Mouse (Mus musculus): ENCODE measurements around the gene Clcn6.

Gene Clcn6

DNA sequence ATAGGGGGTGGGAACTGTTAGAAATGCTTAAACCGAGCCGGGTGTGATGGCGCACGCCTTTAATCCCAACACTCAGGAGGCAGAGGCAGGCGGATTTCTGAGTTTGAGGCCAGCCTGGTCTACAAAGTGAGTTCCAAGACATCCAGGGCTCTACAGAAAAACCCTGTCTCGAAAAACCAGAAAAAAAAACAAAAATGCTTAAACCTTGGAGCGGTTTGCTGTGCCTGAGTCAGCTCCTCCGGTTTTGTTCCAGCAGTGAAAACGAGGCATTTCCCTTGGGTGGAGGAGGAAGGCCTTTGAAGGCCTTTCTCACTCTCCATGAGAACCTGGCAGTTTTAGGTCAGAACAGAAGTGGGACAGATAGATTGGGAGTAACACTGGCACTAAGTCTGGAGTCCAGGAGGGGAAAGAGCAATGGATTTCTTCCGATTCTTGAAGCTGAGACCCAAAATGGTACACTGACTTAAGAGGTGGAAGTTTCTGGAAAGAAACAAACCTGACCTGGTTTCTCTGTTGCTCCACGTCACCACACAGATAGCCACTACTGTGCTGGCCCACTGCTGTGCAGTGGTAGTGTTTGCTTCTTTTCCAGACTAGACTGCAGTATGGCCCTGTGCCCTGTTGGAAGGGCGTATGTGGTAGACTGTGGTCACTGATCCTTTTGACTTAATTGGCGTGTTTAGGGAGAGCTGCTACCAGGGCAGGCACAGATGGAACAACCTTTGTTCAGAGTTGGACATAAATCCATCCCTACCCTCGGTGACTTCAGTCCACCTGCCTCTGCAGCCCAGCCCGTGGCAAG, 1.6 kb upstream of the Clcn6 start:
- DNase-seq (ENCODE audit: low read depth): peak; percentile 67

DNA sequence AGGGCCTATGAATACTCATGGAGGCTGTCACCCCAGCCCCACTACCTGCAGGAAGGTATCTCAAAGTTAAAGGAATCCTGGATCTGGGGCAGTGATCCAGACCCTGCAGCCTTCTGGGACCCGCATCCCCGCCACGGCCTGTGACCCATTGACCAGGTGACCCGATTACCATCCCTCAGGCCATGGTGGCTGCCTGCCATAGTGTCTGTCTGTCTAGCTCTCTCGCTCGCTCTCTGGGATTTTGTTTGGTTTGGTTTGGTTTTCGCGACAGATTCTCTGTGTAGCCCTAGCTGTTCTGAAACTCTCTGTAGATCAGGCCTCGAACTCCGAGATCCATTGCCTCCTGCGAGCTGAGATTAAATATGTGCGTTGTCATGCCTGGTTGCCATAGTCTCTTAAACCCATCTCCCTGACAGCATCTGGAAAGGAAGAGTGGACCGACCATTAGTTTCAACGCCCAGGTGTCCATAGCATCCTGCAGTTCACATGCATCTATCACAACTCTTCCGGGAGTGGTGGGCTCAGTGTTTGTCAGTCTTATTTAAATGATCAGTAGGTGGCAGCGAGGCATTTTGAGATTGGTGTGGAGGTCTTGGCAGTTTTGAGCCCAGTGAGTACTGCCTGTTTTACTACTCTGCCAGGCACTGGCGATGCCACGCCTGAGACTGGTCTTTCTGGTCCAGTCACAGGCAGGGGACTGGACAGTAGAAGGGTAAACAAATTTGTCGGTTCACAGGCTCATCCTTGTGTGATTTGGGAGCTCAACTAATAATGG, 820 bp upstream of the Clcn6 start:
- peak; percentile 23 for DNase-seq (ENCODE audit: low read depth)

DNA sequence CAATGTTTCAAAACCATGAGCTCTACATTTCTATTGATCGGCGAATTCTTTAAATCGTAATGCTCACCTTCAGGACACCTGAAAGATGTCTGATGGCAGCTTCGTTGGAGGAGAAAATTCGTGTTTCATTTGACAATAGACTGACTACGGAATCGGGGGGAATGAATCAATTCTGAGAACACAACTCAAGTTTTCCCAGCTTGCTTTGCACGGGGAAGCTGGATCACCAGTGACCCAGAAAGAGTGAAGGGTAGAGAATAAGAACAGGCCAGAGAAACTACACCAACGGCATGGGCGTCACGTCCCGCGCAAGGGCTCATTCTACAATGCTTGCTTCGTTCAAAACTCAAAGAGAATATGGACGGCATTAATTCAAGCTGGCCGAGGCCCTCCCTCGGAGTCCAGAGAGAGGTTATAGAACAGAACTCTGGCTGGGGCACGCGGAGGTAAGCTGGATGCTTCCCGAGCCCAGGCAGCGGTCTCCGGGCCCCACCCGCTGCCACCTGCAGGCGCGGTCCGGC, 482 bp downstream of the Clcn6 start:
- no peak for DNase-seq (ENCODE audit: low read depth)

DNA sequence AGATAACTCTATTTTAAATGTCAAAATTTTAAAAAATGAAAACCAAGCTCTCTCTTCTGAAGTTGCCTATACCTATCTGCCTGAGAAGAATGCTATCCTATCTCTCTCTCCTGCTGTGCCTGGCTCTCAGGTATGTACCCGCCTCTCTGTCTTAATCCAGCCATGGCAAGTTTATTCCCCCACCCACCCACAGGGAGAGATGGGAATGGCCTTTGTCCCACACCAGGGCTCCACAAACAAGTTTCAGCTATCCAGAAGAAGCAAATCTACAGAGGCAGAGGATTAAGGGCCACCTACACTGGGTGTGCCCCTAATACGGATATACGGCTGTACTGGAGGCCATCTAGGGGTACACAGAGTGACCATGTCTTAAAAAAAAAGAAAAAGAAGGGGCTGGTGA, 3.2 kb downstream of the Clcn6 start:
- DNase-seq (ENCODE audit: low read depth): no peak

DNA sequence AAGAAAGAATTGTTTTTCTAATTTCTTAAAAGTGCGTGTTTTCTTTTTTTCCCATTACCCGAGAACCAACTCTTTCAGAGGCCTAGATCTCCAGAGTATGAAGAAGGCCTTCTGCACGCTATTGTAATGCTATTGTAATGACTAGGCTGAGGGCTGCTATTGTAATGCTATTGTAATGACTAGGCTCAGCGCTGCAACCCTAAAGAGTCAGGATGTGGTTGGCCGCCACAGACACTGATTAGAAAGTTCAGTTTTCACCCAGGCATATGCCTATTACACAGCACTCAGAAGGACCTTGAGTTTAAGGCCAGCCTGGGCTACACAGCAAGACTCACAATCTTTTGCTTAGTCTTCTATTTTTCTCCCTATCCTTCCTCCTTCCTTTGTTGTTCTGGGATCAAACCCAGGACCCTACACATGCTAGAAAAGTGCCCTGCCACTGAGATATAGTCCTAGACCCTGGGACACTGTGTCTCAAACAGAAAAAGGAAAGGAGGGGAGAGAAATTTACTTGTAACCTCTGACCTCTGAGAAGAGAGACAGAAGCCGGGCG, 4.7 kb downstream of the Clcn6 start:
- DNase-seq (ENCODE audit: low read depth): no peak

DNA sequence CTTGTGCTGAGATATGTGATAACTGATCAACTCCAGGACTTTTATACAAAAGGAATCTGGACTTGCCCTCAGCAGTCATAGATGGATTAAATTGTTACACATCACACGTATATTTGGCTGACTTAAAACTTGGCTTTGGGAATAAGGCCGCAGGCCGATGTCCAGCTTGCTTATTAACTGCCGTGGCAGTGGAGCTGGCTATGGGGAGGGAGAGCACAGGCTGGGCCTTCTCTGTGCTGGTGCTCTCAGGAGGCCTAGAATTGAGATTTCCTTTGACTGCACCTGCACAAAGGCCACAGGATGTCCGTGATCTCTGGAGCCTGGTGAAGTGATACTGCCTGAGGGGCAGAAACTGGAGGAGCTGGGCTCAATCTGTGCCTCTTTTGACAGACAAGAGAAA, 8.1 kb downstream of the Clcn6 start:
- DNase-seq (ENCODE audit: low read depth): no peak

DNA sequence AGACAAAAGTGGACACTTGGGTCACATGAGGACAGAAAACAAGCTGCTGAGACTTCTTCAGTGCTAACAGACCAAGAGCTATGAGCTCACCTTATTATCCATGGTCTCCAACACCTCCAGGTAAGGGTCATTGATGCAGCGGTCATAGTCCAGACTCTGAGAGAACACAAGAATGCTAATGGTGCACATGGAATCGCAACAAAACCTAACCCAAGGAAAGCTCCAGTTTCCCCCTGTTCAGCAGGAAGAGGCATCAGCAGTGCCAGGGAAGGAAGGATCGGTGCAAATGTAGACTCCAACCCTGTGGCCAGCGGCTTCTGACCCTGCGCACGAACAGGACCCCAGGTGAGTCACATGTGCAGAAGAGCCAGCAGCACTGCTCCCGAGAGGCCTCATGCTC, 9.3 kb downstream of the Clcn6 start:
- DNase-seq (ENCODE audit: low read depth): no peak

DNA sequence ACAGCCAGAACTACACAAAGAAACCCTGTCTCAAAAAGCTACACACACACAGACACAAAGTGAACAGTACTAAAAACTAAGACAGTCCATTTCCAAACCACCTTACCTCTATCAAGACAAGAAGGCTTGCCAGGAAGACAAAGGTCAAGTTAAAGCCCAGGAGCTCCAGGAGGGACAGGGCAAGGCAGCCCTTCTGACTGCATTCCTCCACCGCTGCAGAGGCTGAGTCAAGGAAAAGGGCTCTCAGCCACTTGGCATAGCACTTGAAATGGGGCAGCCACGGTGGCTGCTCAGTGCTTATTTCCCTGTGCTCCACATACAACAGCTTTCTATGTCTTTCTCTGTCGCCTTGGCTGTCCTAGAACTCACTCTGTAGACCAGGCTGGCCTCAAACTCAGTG, 14.6 kb downstream of the Clcn6 start:
- no peak for DNase-seq (ENCODE audit: low read depth)

DNA sequence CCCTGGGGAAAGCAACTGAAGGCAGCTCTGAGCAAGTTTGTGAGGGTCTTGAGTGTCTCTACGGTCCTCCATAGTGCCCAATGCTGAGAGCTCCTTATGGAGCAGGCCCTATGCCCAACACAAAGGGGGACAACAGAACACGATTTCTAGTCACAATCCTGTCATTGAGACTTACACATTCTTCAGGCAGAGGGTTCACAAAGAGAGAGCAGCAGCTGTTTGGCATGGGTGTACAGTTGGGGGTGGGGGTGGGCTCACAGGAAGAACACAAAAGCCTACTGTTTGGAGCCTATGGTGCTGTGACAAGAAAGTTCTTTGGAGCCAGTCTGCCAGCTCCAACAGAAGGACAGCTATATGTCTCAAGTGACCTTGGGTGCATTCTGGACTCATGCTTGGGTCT, 20.2 kb downstream of the Clcn6 start:
- DNase-seq (ENCODE audit: low read depth): no peak

DNA sequence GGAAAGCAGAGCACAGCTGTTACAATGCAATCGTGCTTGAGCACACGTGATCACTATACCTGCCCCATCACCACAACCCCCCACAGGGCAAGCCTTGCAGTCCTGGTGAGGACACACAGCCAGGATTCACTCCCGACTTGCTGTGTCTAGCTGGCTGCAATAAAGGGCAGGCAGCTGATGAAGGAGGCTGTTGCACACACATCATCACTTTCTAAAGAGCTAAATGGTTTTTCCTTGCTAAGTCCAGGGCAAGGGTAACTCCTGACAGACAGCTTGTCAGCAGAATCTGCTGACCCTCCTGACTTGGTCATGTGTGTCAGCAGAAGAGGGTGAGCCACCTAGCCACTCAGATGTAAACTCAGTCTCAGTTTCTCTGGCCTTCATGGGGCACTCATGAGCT, 21.6 kb downstream of the Clcn6 start:
- no peak for DNase-seq (ENCODE audit: low read depth)

DNA sequence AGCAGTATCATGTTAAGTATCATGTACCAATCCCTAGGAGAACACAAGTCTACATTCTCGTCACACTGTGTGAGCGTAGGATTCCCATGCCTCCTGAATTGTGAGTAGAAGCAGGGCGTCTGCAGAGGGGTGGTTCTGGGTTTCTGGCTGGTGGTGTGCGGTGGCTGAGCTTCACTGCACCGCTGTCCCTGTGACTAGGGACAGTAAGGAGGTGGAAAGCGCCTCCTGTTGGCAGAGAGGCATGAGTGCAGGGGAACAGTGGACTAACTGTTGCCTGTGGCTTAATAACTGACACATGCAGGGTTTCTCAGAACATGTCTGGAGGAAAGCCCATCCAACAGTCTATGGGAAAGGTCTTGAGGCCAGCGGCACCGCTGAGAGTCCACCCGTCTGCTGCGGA, 23.2 kb downstream of the Clcn6 start:
- peak; percentile 57 for DNase-seq (ENCODE audit: low read depth)

DNA sequence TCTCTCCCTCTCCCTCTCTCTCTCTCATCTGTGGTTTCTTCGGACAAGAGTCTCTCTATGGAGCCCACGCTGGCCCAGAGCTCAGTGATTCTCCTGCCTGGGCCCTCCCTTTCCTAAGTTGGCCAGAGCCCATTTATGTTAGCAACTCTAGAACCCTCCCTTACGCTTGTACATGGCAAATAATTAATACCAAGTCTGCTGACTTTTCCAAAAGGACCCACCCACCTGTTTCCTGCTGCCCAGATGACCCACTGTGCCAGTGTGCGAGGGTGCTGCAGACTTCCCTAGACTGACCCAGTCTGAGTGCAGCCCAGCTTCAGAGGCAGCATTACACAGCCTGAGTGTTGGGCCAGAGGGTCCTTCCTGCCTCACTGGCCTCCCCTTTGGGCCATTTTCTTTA, 26.4 kb downstream of the Clcn6 start:
- DNase-seq (ENCODE audit: low read depth): no peak

DNA sequence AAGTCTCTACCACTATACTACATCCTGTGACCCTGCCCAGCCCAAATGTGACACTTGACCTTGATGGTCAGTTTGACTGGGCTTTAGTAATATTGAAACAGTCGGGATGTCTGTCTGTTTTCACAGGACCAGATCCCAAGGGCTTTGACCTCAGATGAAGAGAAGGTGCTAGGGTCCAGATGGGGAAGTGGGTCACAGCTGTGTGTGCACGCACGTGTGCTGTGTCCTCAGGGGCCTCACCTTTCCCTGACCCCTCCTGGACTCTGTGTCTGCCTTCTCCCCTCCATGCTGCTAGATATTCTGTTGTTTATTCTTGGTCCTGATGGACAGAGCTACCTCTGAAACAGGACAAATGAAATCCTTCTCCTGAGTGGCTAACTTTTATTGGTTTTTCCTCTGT, 27.3 kb downstream of the Clcn6 start:
- no peak for DNase-seq (ENCODE audit: low read depth)

DNA sequence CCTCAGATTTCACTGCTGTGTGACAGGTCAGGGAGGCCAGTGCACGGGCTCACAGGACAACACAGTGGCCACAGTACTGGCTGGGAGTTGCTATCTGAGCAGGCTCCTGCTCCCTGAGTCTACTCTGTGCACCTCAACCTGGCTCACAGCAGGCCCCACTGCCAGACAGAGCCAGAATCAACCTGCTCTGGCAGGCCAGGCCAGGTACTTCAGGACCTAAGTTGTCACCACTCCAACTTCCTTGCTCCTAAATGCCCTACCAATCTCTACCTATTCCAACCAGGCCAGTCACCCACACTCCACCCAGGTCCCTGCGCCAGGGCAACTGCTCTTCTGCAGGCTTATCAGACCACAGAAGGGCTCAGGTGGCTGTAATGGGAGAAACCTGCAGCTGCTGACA, 29.0 kb downstream of the Clcn6 start:
- no peak for DNase-seq (ENCODE audit: low read depth)

DNA sequence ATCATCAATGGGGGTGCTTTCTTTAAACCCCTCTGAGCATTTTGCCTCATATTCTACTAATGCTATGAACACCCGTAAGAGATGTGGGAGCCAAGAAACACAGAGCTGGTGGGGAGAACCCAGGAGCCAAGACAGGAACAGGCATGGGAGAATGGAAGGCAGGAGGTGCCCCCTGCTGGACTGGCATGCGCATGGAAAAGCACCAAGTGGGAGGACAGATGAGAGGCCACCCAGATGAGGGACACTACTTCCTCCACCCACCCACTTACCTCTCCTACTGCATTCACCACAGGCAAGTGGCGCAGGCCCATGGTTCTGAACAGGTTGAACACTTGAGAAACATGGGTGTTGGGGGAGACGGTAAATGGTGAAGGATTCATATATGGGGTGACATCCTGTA, 30.2 kb downstream of the Clcn6 start:
- DNase-seq (ENCODE audit: low read depth): peak; percentile 78

DNA sequence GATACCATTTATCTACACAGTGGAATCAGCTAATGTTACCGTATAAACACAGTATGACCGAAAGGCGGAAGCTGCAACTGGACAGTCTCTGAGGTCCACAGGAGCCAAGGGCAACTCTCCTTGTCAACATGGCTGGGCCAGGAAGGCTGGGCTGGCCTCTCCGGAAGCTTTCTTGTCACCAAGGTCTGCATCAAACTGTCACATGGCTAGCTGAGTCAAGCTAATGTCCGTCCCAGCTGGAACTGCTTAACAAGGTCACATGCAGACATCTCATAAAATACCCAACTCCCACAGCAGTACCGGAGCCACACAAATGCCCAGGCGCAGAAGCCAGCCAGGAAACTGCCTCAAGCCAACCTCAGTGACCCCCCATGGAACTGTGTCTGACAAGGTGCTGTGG, 34.3 kb downstream of the Clcn6 start:
- DNase-seq (ENCODE audit: low read depth): no peak

DNA sequence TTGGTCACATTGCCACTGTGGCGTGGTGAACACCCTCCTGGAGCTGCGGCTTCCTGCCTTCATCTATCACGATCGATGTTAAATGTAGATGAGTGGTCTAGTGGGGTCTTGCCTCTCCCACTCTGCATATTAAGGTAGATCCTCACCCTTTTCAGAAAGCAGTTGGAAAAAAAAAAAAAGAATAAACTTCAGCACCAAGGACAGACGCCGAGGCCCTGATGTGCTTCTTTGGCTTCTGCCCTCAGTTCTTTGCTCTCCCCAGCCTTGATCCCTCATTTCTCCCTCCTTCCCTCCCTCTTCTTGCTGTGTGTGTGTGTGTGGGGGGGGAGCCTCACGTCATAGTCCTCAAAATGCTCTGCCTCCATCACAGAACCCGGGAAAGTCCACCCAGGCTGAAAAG, 36.8 kb downstream of the Clcn6 start:
- peak; percentile 59 for DNase-seq (ENCODE audit: low read depth)

DNA sequence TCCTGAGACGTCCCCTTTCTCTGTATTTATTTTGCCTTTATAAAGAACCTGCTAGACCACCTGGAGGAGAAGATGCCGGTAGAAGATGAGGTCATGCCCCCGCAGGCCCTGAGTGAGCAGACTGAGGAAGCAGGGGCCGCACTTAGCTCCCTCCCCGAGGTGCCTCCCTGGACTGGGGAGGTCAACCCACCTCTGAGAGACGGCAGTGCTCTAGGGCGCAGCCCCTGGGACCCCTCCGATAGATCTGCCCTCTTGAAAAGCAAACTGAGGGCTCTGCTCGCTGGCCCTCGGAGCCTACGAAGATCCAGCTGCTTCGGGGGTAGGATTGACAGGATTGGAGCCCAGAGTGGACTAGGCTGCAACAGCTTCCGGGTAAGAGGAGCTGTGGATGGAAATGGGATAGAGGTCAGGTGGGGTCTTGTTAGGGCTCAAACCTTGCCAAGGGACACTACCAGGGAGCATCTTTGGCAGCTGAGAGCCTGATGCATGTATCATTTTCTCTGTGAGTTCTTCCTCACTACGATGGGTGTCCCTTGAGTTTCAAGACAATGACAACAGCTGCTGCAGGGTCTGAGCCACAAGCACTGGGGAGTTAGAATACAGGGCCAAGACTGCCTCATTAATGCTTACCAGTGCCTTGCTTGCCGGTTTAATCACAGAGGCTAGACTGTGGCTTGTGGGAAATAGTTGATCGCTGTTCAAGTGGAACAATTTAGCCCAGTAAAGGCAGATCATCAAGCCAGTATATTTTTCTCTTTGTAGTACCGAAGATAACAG, 37.4 kb downstream of the Clcn6 start:
- DNase-seq (ENCODE audit: low read depth): no peak

DNA sequence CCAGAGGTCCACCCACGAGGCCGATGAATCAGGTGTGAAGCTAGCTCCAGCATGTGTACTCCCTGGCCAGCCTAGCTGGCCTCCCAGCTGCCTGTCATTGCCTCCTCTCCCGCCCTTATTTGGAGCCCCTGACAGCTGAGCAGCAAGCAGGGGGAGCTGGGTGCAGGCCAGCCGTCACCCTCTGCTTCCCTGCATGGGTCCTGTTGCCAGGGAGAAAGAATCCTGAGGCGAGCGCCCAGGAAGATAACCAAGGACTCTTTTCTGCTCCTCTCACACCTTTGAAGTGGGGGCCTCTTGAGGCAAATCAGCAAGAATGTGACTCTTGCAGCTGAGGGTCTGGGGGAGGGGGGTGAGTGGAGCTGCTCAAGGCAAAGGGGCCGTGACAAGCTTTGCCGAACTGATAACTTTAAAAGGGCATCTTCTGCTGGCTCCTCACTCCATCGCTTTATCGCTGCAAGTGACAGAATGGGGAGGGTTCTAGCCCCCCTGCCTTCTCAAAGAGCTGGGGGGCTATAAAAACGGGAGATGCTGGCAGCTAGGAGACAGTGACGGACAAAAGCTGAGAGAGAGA, 38.3 kb downstream of the Clcn6 start, which contains the start of gene Nppa:
TSS of gene Nppa (plus strand) at position 521 of the 571 bp plus-strand sequence.
- peak; percentile 41 for DNase-seq (ENCODE audit: low read depth)

DNA sequence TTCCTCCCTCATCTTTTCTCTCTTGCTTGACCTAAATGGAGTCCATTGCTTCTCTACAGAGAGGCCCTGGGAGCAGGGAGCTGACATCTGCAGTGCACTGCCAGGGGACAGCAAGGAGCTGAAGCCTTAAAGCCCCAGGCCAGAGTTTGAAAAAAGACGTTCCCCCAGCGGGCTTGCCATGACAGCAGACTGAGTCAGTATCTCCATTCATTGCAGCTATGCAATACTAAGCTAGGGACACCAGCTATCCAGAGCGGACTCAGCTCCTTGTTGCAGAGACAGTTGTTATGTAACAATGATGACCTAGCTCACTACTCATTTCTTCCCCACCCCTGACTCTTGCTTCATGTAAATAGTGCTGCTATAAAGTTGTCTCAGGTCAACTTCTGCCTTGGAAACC, 43.3 kb downstream of the Clcn6 start:
- peak; percentile 41 for DNase-seq (ENCODE audit: low read depth)

DNA sequence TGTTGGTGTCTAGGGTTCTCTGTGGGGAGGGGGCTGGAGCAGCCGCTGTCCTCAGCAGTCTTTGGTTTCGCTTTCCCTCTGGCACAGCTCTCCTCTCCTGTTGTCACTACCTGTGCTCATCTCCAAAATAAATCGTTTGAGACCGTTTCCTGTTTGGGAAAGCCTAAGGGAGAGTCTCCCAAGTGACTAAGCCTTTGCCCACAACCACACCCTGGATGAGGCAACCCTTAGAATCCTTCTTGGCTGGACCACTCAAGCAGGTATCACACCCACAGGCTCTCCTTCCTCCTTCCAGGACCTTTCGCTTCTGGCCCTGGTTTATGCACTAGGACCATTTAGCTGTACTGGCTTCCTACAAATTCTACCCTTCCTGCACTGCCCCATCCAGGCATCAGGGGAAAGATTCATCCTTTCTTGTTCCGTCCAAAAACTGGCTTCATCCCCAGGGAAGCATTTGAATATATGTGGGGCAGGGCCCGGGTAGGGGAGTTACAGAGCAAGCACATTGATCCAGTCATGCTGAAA, 45.0 kb downstream of the Clcn6 start:
- peak; percentile 87 for DNase-seq (ENCODE audit: low read depth)
